Mouse (Mus musculus) midbrain, embryonic 11.5 days (tissue): ENCODE measurements around the gene Crlf1. TPM values are rescaled to one million over a fixed set of nuclear protein-coding genes. Genes with fewer than 3 reads are reported as not detected.

ENCODE experiments used
- ATAC-seq: fragments of 200-750 bp; cut with Nextera tagmentation; 2 replicates; pipeline ENCODE4 v1.8.0; 2017; ENCODE audit warnings: moderate TSS enrichment, moderate library complexity; ENCODE audit not compliant: low FRiP score
- DNase-seq: peaks from one replicate; pipeline ENCODE4 v3.0.0; 2015; ENCODE audit warnings: low spot score; ENCODE audit errors: missing footprints
- H3K27ac ChIP-seq: fragments of 300-500 bp; sonication (generic); 2 replicates; pipeline ENCODE4 v1.5.1; 2014; ENCODE audit warnings: low read depth, low read length
- H3K27me3 ChIP-seq: fragments of 300-500 bp; sonication (generic); 2 replicates; pipeline ENCODE4 v1.6.1; 2014; ENCODE audit warnings: mild to moderate bottlenecking, low read length, moderate library complexity, mixed read lengths; ENCODE audit not compliant: control insufficient read depth, insufficient read depth
- H3K36me3 ChIP-seq: fragments of 300-500 bp; sonication (generic); 2 replicates; pipeline ENCODE4 v1.6.1; 2014; ENCODE audit warnings: mild to moderate bottlenecking, low read length, moderate library complexity, mixed read lengths; ENCODE audit not compliant: control insufficient read depth, insufficient read depth
- H3K4me1 ChIP-seq: fragments of 300-500 bp; sonication (generic); 2 replicates; pipeline ENCODE4 v1.6.1; 2014; ENCODE audit warnings: low read length; ENCODE audit not compliant: control insufficient read depth, insufficient read depth
- H3K4me2 ChIP-seq: fragments of 300-500 bp; sonication (generic); 2 replicates; pipeline ENCODE4 v1.6.1; 2014; ENCODE audit warnings: mild to moderate bottlenecking, moderate library complexity
- H3K4me3 ChIP-seq: fragments of 300-500 bp; sonication (generic); 2 replicates; pipeline ENCODE4 v1.5.1; 2014; ENCODE audit warnings: low read depth, low read length
- H3K9ac ChIP-seq: fragments of 300-500 bp; sonication (generic); 2 replicates; pipeline ENCODE4 v1.6.1; 2014; ENCODE audit warnings: low read length
- H3K9me3 ChIP-seq: fragments of 300-500 bp; sonication (generic); 2 replicates; pipeline ENCODE4 v1.6.1; 2016; ENCODE audit warnings: low read length; ENCODE audit not compliant: control insufficient read depth
- WGBS: fragments of 180-500 bp; shearing (Covaris S2); extraction: QIAGEN DNeasy Blood & Tissue Kit; methylation state at CpG from one replicate; pipeline ENCODE4 v1.1.7; 2014; 5-methylcytosine and 5-hydroxymethylcytosine counted together
- polyA plus RNA-seq: library from polyadenylated mRNA; unstranded; fragments of >200 nt; fragmentation: Nextera tagmentation; extraction: Ambion mirVana; gene quantifications from 2 replicates; pipeline ENCODE4 v1.2.1, GENCODE M21; 2014

Crlf1 gene
- polyA plus RNA-seq, 1 experiment from 2014 or later = 0.23 TPM

- no peak overlapping the region; the same call in 1 of the 2 replicates for H3K4me3 ChIP-seq
These were observed 48.1 kb downstream of the Crlf1 start for GRCm38 (mm10) chr8:70541081-70541480.

GRCm38 (mm10) chr8:70544200-70544687 lies 51.3 kb downstream of the Crlf1 start:
- Histone ChIP-seq H3K27ac (no peak overlapping the region), H3K9me3 (no peaks in the 10 kb centered on the region), H3K4me3 (no peak overlapping the region), H3K4me2 (no peak overlapping the region), H3K27me3 (no peaks in the 10 kb centered on the region), H3K36me3 (no peaks in the 10 kb centered on the region), H3K9ac (no peak overlapping the region), H3K4me1 (peaks cover 15% of the 10 kb centered on the region)
- DNase-seq (peak; percentile 83), ATAC-seq (no peak)
- 66% methylated on average over 6 of the region's 6 CpGs for WGBS

More at GRCm38 (mm10) chr8:70541081-70541480, 48.1 kb downstream of the Crlf1 start:
- ATAC-seq (no peak), DNase-seq (no peak)
- no peaks in the 10 kb centered on the region for H3K9me3 ChIP-seq
- H3K27me3 ChIP-seq = no peaks in the 10 kb centered on the region
- peaks cover 3% of the 10 kb centered on the region; the same call in 1 of the 2 replicates for H3K36me3 ChIP-seq
- H3K4me1 ChIP-seq = peaks cover 20% of the 10 kb centered on the region
- no peak overlapping the region for H3K9ac ChIP-seq
- H3K27ac ChIP-seq = no peak overlapping the region
- WGBS = 79% methylated on average over 5 of the region's 5 CpGs
- H3K4me2 ChIP-seq = peak overlapping the region; percentile 91

- Histone ChIP-seq H3K4me1 (peaks cover 1% of the 10 kb centered on the region; the same call in 1 of the 2 replicates), H3K27me3 (no peaks in the 10 kb centered on the region), H3K4me2 (no peak overlapping the region), H3K9ac (no peak overlapping the region), H3K4me3 (no peak overlapping the region), H3K36me3 (no peaks in the 10 kb centered on the region), H3K27ac (no peak overlapping the region), H3K9me3 (no peaks in the 10 kb centered on the region)
- 88% methylated on average over 4 of the region's 4 CpGs for WGBS
- ATAC-seq (no peak), DNase-seq (no peak)
These were observed 53.5 kb downstream of the Crlf1 start for GRCm38 (mm10) chr8:70546412-70546811.

- WGBS = 91% methylated on average over 6 of the region's 6 CpGs
- Histone ChIP-seq H3K4me3 (no peak overlapping the region), H3K27me3 (no peaks in the 10 kb centered on the region), H3K9ac (no peak overlapping the region), H3K9me3 (no peaks in the 10 kb centered on the region), H3K36me3 (no peaks in the 10 kb centered on the region), H3K27ac (no peak overlapping the region), H3K4me1 (no peaks in the 10 kb centered on the region), H3K4me2 (no peak overlapping the region)
- no peak for ATAC-seq
- DNase-seq = no peak
These were observed 54.8 kb downstream of the Crlf1 start for GRCm38 (mm10) chr8:70547762-70548161.

GRCm38 (mm10) chr8:70549412-70550184 lies 56.6 kb downstream of the Crlf1 start:
- Histone ChIP-seq H3K27ac (no peak overlapping the region), H3K9me3 (no peaks in the 10 kb centered on the region), H3K27me3 (no peaks in the 10 kb centered on the region), H3K4me3 (no peak overlapping the region), H3K4me2 (no peak overlapping the region), H3K36me3 (no peaks in the 10 kb centered on the region), H3K9ac (no peak overlapping the region), H3K4me1 (no peaks in the 10 kb centered on the region)
- ATAC-seq (no peak), DNase-seq (no peak)
- WGBS = 92% methylated on average over 10 of the region's 10 CpGs

- Histone ChIP-seq H3K9me3 (no peaks in the 10 kb centered on the region), H3K9ac (no peak overlapping the region), H3K27me3 (no peaks in the 10 kb centered on the region), H3K27ac (no peak overlapping the region), H3K4me2 (no peak overlapping the region), H3K4me1 (no peaks in the 10 kb centered on the region), H3K36me3 (no peaks in the 10 kb centered on the region), H3K4me3 (no peak overlapping the region)
- DNase-seq = no peak
- 78% methylated on average over 3 of the region's 3 CpGs for WGBS
- no peak for ATAC-seq
These were observed 58.7 kb downstream of the Crlf1 start for GRCm38 (mm10) chr8:70551558-70552161.

- WGBS = 80% methylated on average over 1 of the region's 1 CpGs
- Histone ChIP-seq H3K9me3 (no peaks in the 10 kb centered on the region), H3K4me2 (no peak overlapping the region), H3K9ac (no peak overlapping the region), H3K36me3 (no peaks in the 10 kb centered on the region), H3K27me3 (no peaks in the 10 kb centered on the region), H3K27ac (no peak overlapping the region), H3K4me3 (no peak overlapping the region), H3K4me1 (no peaks in the 10 kb centered on the region)
- ATAC-seq (no peak), DNase-seq (no peak)
These were observed 59.9 kb downstream of the Crlf1 start for GRCm38 (mm10) chr8:70552836-70553235.
